Mouse (Mus musculus): ENCODE data around the gene Cyb561d1. TPM values are rescaled to one million over a fixed set of nuclear protein-coding genes. Genes with fewer than 3 reads are reported as not detected.

Cyb561d1 gene
- polyA plus RNA-seq, 1 experiment from 2014 or later, result 2.9 TPM

GRCm38 (mm10) chr3:108225711-108226557 is 24.9 kb upstream of the Cyb561d1 start:
- no peak for DNase-seq (ENCODE audit: low spot score)
- peaks cover 30% of the 10 kb centered on the region for H3K27me3 ChIP-seq (replicated peaks; ENCODE audit: control insufficient read depth, insufficient read depth, low read length)

GRCm38 (mm10) chr3:108220661-108221060 is 19.6 kb upstream of the Cyb561d1 start:
- H3K9me3 ChIP-seq (replicated peaks; ENCODE audit: control insufficient read depth, low read length), result no peaks in the 10 kb centered on the region
- no peaks in the 10 kb centered on the region for H3K36me3 ChIP-seq (ENCODE audit: control insufficient read depth, insufficient read depth, low read length)
- 73% methylated on average over 3 of the region's 3 CpGs for WGBS

More at GRCm38 (mm10) chr3:108225711-108226557, 24.9 kb upstream of the Cyb561d1 start:
- H3K4me2 ChIP-seq (ENCODE audit: low read length), result peak overlapping the region; percentile 71
- peaks cover 9% of the 10 kb centered on the region; the same call in 1 of the 2 replicates for H3K4me1 ChIP-seq (ENCODE audit: control insufficient read depth, insufficient read depth, low read length)
- H3K4me3 ChIP-seq (ENCODE audit: low read depth, low read length), result peak overlapping the region; percentile 40
- H3K9me3 ChIP-seq (replicated peaks; ENCODE audit: control insufficient read depth, low read length), result no peaks in the 10 kb centered on the region
- 3% methylated on average over 57 of the region's 67 CpGs for WGBS
- no peak overlapping the region for H3K27ac ChIP-seq (ENCODE audit: low read depth, low read length)
- ATAC-seq, result peak; percentile 32
- H3K36me3 ChIP-seq (ENCODE audit: control insufficient read depth, insufficient read depth, low read length), result no peaks in the 10 kb centered on the region
- peak overlapping the region; percentile 56 for H3K9ac ChIP-seq (ENCODE audit: low read length)

GRCm38 (mm10) chr3:108214734-108215133 is 13.7 kb upstream of the Cyb561d1 start:
- Histone ChIP-seq H3K4me2 (ENCODE audit: low read length) (no peak overlapping the region), H3K27ac (ENCODE audit: low read depth, low read length) (no peak overlapping the region), H3K36me3 (ENCODE audit: control insufficient read depth, insufficient read depth, low read length) (no peaks in the 10 kb centered on the region), H3K4me1 (ENCODE audit: control insufficient read depth, insufficient read depth, low read length) (peaks cover 12% of the 10 kb centered on the region; the same call in 1 of the 2 replicates), H3K9me3 (replicated peaks; ENCODE audit: control insufficient read depth, low read length) (no peaks in the 10 kb centered on the region), H3K9ac (ENCODE audit: low read length) (no peak overlapping the region), H3K27me3 (replicated peaks; ENCODE audit: control insufficient read depth, insufficient read depth, low read length) (no peaks in the 10 kb centered on the region), H3K4me3 (ENCODE audit: low read depth, low read length) (no peak overlapping the region)
- 16% methylated on average over 5 of the region's 5 CpGs for WGBS
- no peak for DNase-seq (ENCODE audit: low spot score)
- ATAC-seq, result no peak

More at GRCm38 (mm10) chr3:108220661-108221060, 19.6 kb upstream of the Cyb561d1 start:
- DNase-seq (ENCODE audit: low spot score) (no peak), ATAC-seq (no peak)
- H3K27me3 ChIP-seq (replicated peaks; ENCODE audit: control insufficient read depth, insufficient read depth, low read length), result peaks cover 11% of the 10 kb centered on the region; the same call in 1 of the 2 replicates
- no peak overlapping the region for H3K9ac ChIP-seq (ENCODE audit: low read length)
- no peak overlapping the region for H3K27ac ChIP-seq (ENCODE audit: low read depth, low read length)
- H3K4me2 ChIP-seq (ENCODE audit: low read length), result no peak overlapping the region
- no peak overlapping the region for H3K4me3 ChIP-seq (ENCODE audit: low read depth, low read length)
- no peaks in the 10 kb centered on the region for H3K4me1 ChIP-seq (ENCODE audit: control insufficient read depth, insufficient read depth, low read length)

GRCm38 (mm10) chr3:108212406-108212805 is 11.4 kb upstream of the Cyb561d1 start:
- ATAC-seq (no peak), DNase-seq (ENCODE audit: low spot score) (no peak)
- H3K9me3 ChIP-seq (replicated peaks; ENCODE audit: control insufficient read depth, low read length), result no peaks in the 10 kb centered on the region
- peak overlapping the region; percentile 74; the same call in 1 of the 2 replicates for H3K4me2 ChIP-seq (ENCODE audit: low read length)
- no peaks in the 10 kb centered on the region for H3K27me3 ChIP-seq (replicated peaks; ENCODE audit: control insufficient read depth, insufficient read depth, low read length)
- peaks cover 9% of the 10 kb centered on the region for H3K36me3 ChIP-seq (ENCODE audit: control insufficient read depth, insufficient read depth, low read length)
- peaks cover 29% of the 10 kb centered on the region for H3K4me1 ChIP-seq (ENCODE audit: control insufficient read depth, insufficient read depth, low read length)
- 86% methylated on average over 8 of the region's 8 CpGs for WGBS
- H3K9ac ChIP-seq (ENCODE audit: low read length), result no peak overlapping the region
- peak overlapping the region; percentile 97 for H3K27ac ChIP-seq (ENCODE audit: low read depth, low read length)
- no peak overlapping the region for H3K4me3 ChIP-seq (ENCODE audit: low read depth, low read length)

- Histone ChIP-seq H3K4me1 (ENCODE audit: control insufficient read depth, insufficient read depth, low read length) (peaks cover 32% of the 10 kb centered on the region), H3K27me3 (replicated peaks; ENCODE audit: control insufficient read depth, insufficient read depth, low read length) (no peaks in the 10 kb centered on the region), H3K9ac (ENCODE audit: low read length) (no peak overlapping the region), H3K9me3 (replicated peaks; ENCODE audit: control insufficient read depth, low read length) (no peaks in the 10 kb centered on the region), H3K36me3 (ENCODE audit: control insufficient read depth, insufficient read depth, low read length) (peaks cover 14% of the 10 kb centered on the region), H3K27ac (ENCODE audit: low read depth, low read length) (peak overlapping the region; percentile 97), H3K4me2 (ENCODE audit: low read length) (peak overlapping the region; percentile 74; the same call in 1 of the 2 replicates), H3K4me3 (ENCODE audit: low read depth, low read length) (no peak overlapping the region)
- WGBS, result 31% methylated on average over 6 of the region's 6 CpGs
- ATAC-seq (peak; percentile 9; the same call in 1 of the 2 replicates), DNase-seq (ENCODE audit: low spot score) (peak; percentile 92)
These were observed 10.8 kb upstream of the Cyb561d1 start for GRCm38 (mm10) chr3:108211845-108212244.

GRCm38 (mm10) chr3:108210771-108211139 is 9.7 kb upstream of the Cyb561d1 start, which contains the start of gene Atxn7l2:
Gene Atxn7l2 (minus strand): TSS chr3:108210934.
- Histone ChIP-seq H3K9ac (ENCODE audit: low read length) (peak within 1 kb of the TSS; percentile 82), H3K27ac (ENCODE audit: low read depth, low read length) (peak within 1 kb of the TSS; percentile 97), H3K4me2 (ENCODE audit: low read length) (peak within 1 kb of the TSS; percentile 87), H3K4me3 (ENCODE audit: low read depth, low read length) (peak within 1 kb of the TSS; percentile 64), H3K9me3 (replicated peaks; ENCODE audit: control insufficient read depth, low read length) (no peaks in the 10 kb centered on the region), H3K4me1 (ENCODE audit: control insufficient read depth, insufficient read depth, low read length) (peaks cover 32% of the 10 kb centered on the region), H3K27me3 (replicated peaks; ENCODE audit: control insufficient read depth, insufficient read depth, low read length) (no peaks in the 10 kb centered on the region), H3K36me3 (ENCODE audit: control insufficient read depth, insufficient read depth, low read length) (peaks cover 25% of the 10 kb centered on the region)
- DNase-seq (ENCODE audit: low spot score) (peak; percentile 87), ATAC-seq (peak; percentile 81)
- under 1% methylated on average over 14 of the region's 14 CpGs for WGBS

GRCm38 (mm10) chr3:108209946-108210770 is 9.1 kb upstream of the Cyb561d1 start:
- Histone ChIP-seq H3K36me3 (ENCODE audit: control insufficient read depth, insufficient read depth, low read length) (peaks cover 31% of the 10 kb centered on the region), H3K4me1 (ENCODE audit: control insufficient read depth, insufficient read depth, low read length) (peaks cover 32% of the 10 kb centered on the region), H3K4me3 (ENCODE audit: low read depth, low read length) (peak overlapping the region; percentile 64), H3K27ac (ENCODE audit: low read depth, low read length) (peak overlapping the region; percentile 97), H3K27me3 (replicated peaks; ENCODE audit: control insufficient read depth, insufficient read depth, low read length) (no peaks in the 10 kb centered on the region), H3K9me3 (replicated peaks; ENCODE audit: control insufficient read depth, low read length) (no peaks in the 10 kb centered on the region), H3K4me2 (ENCODE audit: low read length) (peak overlapping the region; percentile 87), H3K9ac (ENCODE audit: low read length) (peak overlapping the region; percentile 82)
- WGBS, result under 1% methylated on average over 67 of the region's 72 CpGs
- DNase-seq (ENCODE audit: low spot score) (peak; percentile 99), ATAC-seq (peak; percentile 94)

- ATAC-seq (peak; percentile 1; the same call in 1 of the 2 replicates), DNase-seq (ENCODE audit: low spot score) (no peak)
- peak overlapping the region; percentile 64 for H3K4me3 ChIP-seq (ENCODE audit: low read depth, low read length)
- no peaks in the 10 kb centered on the region for H3K27me3 ChIP-seq (replicated peaks; ENCODE audit: control insufficient read depth, insufficient read depth, low read length)
- H3K27ac ChIP-seq (ENCODE audit: low read depth, low read length), result peak overlapping the region; percentile 97
- H3K9ac ChIP-seq (ENCODE audit: low read length), result peak overlapping the region; percentile 82
- H3K4me1 ChIP-seq (ENCODE audit: control insufficient read depth, insufficient read depth, low read length), result peaks cover 32% of the 10 kb centered on the region
- H3K36me3 ChIP-seq (ENCODE audit: control insufficient read depth, insufficient read depth, low read length), result peaks cover 37% of the 10 kb centered on the region
- 5% methylated on average over 8 of the region's 8 CpGs for WGBS
- no peaks in the 10 kb centered on the region for H3K9me3 ChIP-seq (replicated peaks; ENCODE audit: control insufficient read depth, low read length)
- peak overlapping the region; percentile 87 for H3K4me2 ChIP-seq (ENCODE audit: low read length)
These were observed 8.5 kb upstream of the Cyb561d1 start for GRCm38 (mm10) chr3:108209536-108209935.

Measured in forebrain, embryonic 14.5 days (tissue).